Mouse (Mus musculus) C2C12 (cell line): ENCODE results near the gene Cacna1e.

Experiments
- CTCF ChIP-seq: IDR thresholded peaks from one replicate; pipeline ENCODE4 v1.5.1; 2011; ENCODE audit not compliant: control insufficient read depth, insufficient read depth, insufficient read length
- MAX ChIP-seq: IDR thresholded peaks from one replicate; pipeline ENCODE4 v1.6.1; 2011; ENCODE audit warnings: mild to moderate bottlenecking, control low read depth
- USF1 ChIP-seq: IDR thresholded peaks from one replicate; pipeline ENCODE4 v1.6.1; 2011; ENCODE audit warnings: low read depth, mild to moderate bottlenecking, control low read depth, moderate library complexity

DNA sequence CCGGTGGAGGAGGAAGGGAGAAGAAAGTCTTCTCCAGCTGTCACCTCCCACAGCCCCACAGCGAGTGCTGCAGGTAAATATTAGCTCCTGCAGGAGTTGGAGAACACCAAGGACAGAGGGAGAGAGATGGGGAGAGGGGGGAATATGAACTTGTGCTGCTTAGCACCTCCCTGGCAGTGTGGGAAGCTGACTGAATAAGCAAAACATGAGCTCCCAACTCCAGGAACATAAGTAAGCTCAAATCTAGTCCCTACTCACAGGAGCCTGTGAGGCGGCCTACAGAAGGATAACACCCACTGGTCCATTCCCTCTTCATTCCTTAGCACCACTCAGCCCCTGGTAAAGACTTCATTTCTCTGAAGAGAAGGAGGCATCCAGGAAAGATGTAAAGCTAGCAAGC lies 135.8 kb downstream of the Cacna1e start:
- TF ChIP-seq MAX: no peak
- TF ChIP-seq CTCF: no peak
- no peak for TF ChIP-seq USF1
